Mouse (Mus musculus) 3T3-L1 (cell line): ENCODE data around the gene Fam160a1.

Source experiments
- DNase-seq: peaks from one replicate; pipeline ENCODE4 v3.0.0-alpha.2; 2015; ENCODE audit warnings: low read depth, low spot score

Gene Fam160a1

DNA sequence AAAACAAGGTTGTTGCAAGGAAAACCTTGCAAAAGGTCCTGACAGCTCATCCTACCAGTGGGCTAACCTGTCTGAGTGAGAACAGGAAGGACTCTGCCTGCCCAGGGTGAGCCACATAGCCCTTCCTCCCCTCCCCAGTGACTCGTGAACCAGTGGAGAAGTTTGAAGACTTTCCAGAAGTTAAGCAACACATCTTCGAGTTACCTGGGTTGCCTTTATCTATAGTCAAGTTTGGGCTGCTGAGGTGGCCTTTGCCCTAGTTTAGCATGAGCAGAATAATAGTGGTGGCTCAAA, 182.0 kb downstream of the Fam160a1 start:
- DNase-seq = peak; percentile 73

DNA sequence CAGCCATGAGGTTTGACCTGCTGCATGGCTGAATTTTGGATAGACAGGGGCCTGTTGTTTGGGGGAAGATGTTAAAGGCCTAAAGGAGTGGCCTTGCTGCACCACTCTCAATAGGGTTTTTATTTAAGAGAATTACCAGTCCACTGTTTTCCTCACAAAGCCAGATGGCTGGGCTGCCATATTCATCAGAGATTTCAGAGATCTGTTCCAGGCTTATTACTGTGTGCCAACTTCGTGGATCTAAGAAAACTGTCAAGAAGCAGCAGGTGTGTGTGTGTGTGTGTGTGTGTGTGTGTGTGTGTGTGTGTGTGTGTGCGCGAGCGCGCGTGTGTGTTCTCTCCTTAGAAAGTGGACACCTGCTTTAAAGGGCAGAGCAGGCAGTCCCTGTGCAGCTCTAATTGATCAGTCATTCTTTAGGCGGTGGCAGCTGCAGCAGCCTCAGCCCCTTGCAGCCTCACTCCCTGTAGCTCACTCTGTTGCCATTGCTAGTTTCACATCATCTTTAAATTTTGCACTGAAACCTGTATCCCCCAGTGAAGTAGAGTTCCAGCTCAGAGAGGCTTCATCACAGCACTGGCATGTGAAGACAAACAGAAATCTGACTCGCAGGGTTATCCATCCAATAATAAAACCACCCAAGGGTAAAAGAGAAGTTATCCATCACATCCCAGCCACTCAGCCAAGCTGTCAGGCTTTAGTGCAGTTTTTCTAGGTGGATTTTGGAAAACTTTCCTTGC, 182.5 kb downstream of the Fam160a1 start:
- DNase-seq = peak; percentile 23

DNA sequence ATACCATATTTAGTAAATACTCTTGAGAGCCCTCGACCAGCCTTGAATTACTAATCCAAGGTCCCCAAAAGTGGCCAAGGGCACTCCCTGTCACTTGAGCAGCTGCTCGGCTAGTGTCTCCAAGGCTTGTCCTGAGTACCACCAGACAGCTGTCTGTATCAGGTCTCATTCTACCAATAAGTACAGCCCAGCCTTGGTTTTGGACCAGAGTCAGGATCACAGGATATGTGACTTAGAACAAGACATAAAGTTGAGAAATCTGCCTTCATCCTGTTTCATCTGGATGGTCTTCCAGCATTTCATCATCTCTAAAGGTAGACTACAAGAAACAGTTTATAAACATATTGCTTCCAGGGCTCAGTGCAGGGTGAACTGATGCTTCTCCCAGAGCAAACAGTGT, 183.4 kb downstream of the Fam160a1 start:
- DNase-seq = peak; percentile 14

DNA sequence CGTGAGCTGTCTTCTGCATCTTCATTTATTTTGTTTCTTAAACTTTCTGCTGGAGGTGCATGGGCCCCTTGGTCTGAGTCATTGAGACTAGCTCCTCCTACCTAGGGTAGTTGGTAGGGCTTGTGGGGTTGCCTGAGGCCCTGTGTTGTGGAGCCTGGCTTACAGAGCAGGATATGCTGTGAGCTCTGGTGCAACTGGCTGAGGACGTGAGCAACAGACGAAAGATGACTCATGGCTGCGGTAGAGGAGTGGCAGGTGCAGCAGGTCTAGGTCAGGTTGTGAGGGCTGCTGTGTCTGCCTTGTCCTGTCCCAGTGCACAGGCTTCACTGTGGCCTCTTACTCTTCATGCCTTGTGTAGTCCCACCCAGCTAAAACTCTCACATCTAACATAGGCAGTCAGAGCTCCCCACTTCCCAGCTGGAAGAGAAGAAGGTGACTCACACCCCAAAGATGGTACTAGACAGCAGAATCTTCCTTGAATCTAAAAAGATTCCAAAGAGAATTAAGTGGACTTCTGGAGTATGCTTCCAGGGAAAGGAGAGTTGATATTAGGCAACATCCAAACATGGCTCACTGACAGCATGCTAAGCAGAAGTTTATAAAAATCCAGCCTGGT, 187.1 kb downstream of the Fam160a1 start:
- peak; percentile 82 for DNase-seq

DNA sequence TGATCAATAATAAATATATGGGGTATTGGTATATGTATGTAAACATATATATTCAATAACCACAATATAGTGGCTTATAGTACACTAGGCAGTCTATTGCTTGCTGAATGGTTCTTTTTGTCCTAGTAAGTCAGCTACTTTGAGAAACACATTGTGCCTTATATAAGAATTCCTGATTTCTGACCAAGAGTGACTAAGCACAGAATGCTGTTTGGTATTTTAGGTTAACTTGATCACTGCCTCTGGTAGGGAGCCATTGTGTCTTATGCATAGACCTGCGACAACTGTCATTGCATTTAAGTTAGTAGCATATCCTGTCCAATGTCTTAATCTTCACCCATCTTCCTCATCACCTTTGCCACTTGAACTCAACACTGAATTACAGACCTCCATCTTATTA, 197.3 kb downstream of the Fam160a1 start:
- peak; percentile 54 for DNase-seq

DNA sequence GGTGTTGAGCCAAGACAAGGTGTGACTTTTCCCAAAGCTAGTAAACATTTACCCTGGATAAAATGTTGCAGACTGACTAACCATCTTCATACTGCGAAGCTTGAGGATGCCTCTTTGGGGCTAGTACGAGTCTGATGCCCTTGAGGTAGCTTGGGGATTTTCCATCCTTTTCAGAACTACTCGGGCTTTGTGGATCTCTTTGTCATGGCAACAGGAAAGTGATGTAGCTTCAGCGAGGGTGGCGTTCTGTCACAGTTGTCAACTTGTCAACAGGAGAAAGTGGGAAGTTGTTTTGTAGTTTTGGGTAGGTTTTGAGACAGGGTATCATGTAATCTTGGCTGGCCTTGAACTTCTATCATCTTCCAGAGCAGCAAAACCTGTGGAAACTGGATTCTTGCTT, 197.7 kb downstream of the Fam160a1 start:
- DNase-seq = no peak

DNA sequence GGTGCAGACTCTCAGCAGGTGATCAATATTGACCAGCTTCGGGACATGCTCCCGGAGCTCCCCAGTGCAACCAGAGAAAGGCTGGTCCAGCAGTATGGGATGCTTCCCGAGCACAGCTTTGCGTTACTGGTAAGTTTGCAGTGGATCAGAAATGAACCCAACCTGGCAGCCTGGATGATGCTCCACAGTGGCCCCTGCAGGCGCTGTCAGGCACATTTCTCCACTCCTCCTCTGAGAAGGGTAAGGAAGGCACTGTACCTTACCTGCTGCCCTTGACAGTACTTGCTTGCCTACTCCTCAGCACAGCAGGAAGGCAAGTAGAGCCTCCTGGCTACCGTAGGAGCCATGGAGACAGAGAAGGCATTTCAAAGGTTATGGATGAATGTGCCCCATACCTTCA, 198.2 kb downstream of the Fam160a1 start:
- DNase-seq = no peak

DNA sequence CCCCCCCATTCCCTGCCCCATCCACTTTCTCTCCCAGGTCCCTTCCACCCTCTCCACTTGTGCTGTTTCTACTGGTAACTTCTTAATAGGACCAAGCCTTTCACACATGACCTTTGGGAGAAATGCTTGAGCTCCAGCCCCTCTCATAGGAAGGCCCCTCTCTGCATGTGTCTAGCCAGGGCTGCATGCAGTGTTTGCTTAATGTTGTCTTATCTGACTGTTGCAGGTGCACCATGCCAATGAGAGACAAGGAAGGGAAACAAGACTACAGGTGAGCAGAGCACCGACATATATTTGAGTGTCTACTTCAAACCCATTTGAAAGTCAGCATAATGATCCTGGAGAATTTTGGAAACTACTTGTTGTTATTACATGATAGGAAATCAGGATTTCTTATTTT, 200.7 kb downstream of the Fam160a1 start:
- no peak for DNase-seq
